Mouse (Mus musculus) c-Kit-positive CD71-positive TER-119-negative erythroid progenitor cells, embryonic 14.5 days (primary cell): Measurements from ENCODE around the gene Pakap.

Experiments
- DNase-seq: peaks from one replicate; pipeline ENCODE4 v3.0.0-alpha.2; 2013; ENCODE audit warnings: low read depth

The Pakap gene

GRCm38 (mm10) chr4:57845031-57845431 lies 277.1 kb downstream of the Pakap start:
- no peak for DNase-seq

- no peak for DNase-seq
Measured at GRCm38 (mm10) chr4:57845541-57846210, 277.7 kb downstream of the Pakap start.

- DNase-seq: no peak
Measured at GRCm38 (mm10) chr4:57846381-57846990, 278.5 kb downstream of the Pakap start.

GRCm38 (mm10) chr4:57846991-57847422 lies 279.0 kb downstream of the Pakap start:
- no peak for DNase-seq

GRCm38 (mm10) chr4:57847676-57848075 lies 279.7 kb downstream of the Pakap start:
- no peak for DNase-seq

GRCm38 (mm10) chr4:57849465-57849864 lies 281.5 kb downstream of the Pakap start:
- DNase-seq: no peak

GRCm38 (mm10) chr4:57851731-57852130 lies 283.8 kb downstream of the Pakap start:
- no peak for DNase-seq

- no peak for DNase-seq
Measured at GRCm38 (mm10) chr4:57852461-57853040, 284.6 kb downstream of the Pakap start.

GRCm38 (mm10) chr4:57854181-57854580 lies 286.2 kb downstream of the Pakap start:
- DNase-seq: no peak

GRCm38 (mm10) chr4:57855281-57855941 lies 287.4 kb downstream of the Pakap start:
- DNase-seq: no peak

GRCm38 (mm10) chr4:57856673-57857072 lies 288.7 kb downstream of the Pakap start:
- DNase-seq: no peak

GRCm38 (mm10) chr4:57860204-57860611 lies 292.2 kb downstream of the Pakap start:
- DNase-seq: no peak

GRCm38 (mm10) chr4:57861166-57861565 lies 293.2 kb downstream of the Pakap start:
- no peak for DNase-seq

- DNase-seq: no peak
Measured at GRCm38 (mm10) chr4:57861856-57862255, 293.9 kb downstream of the Pakap start.

- DNase-seq: no peak
Measured at GRCm38 (mm10) chr4:57862269-57862986, 294.4 kb downstream of the Pakap start.

- no peak for DNase-seq
Measured at GRCm38 (mm10) chr4:57866088-57866487, 298.1 kb downstream of the Pakap start.

GRCm38 (mm10) chr4:57866990-57867389 lies 299.0 kb downstream of the Pakap start:
- DNase-seq: no peak

- DNase-seq: no peak
Measured at GRCm38 (mm10) chr4:57867454-57867853, 299.5 kb downstream of the Pakap start.

- no peak for DNase-seq
Measured at GRCm38 (mm10) chr4:57879137-57879536, 311.2 kb downstream of the Pakap start.

- peak; percentile 53 for DNase-seq
Measured at GRCm38 (mm10) chr4:57879804-57880357, 311.9 kb downstream of the Pakap start.

- no peak for DNase-seq
Measured at GRCm38 (mm10) chr4:57883520-57884421, 315.8 kb downstream of the Pakap start.
